Mouse (Mus musculus) limb, embryonic 15.5 days (tissue): Measurements from ENCODE around the gene 1700019N19Rik. TPM values are rescaled to one million over a fixed set of nuclear protein-coding genes. Genes with fewer than 3 reads are reported as not detected.

ENCODE experiments used
- ATAC-seq: fragments of 200-750 bp; cut with Nextera tagmentation; 2 replicates; pipeline ENCODE4 v1.8.0; 2017; ENCODE audit warnings: low read depth, moderate TSS enrichment; ENCODE audit not compliant: insufficient number of reproducible peaks, low FRiP score, low TSS enrichment
- H3K27ac ChIP-seq: fragments of 300-500 bp; sonication (generic); 2 replicates; pipeline ENCODE4 v1.5.1; 2015; ENCODE audit warnings: moderate library complexity, mild to moderate bottlenecking, inconsistent platforms
- H3K27me3 ChIP-seq: fragments of 300-500 bp; sonication (generic); 2 replicates; pipeline ENCODE4 v1.6.1; 2015; ENCODE audit warnings: inconsistent platforms
- H3K36me3 ChIP-seq: fragments of 300-500 bp; sonication (generic); 2 replicates; pipeline ENCODE4 v1.6.1; 2015; ENCODE audit warnings: inconsistent platforms
- H3K4me1 ChIP-seq: fragments of 300-500 bp; sonication (generic); 2 replicates; pipeline ENCODE4 v1.6.1; 2015; ENCODE audit warnings: inconsistent platforms
- H3K4me2 ChIP-seq: fragments of 300-500 bp; sonication (generic); 2 replicates; pipeline ENCODE4 v1.6.1; 2015; ENCODE audit warnings: mild to moderate bottlenecking, inconsistent platforms
- H3K4me3 ChIP-seq: fragments of 300-500 bp; sonication (generic); 2 replicates; pipeline ENCODE4 v1.5.1; 2015; ENCODE audit warnings: mild to moderate bottlenecking, inconsistent platforms
- H3K9ac ChIP-seq: fragments of 300-500 bp; sonication (generic); 2 replicates; pipeline ENCODE4 v1.6.1; 2015; ENCODE audit warnings: inconsistent platforms
- H3K9me3 ChIP-seq: fragments of 300-500 bp; sonication (generic); 2 replicates; pipeline ENCODE4 v1.6.1; 2016; ENCODE audit warnings: inconsistent platforms
- WGBS: fragments of 180-500 bp; shearing (Covaris S2); methylation state at CpG from one replicate; pipeline ENCODE4 v1.1.7; 2015; 5-methylcytosine and 5-hydroxymethylcytosine counted together
- polyA plus RNA-seq: library from polyadenylated mRNA; unstranded; fragments of >200 nt; fragmentation: Nextera tagmentation; extraction: Ambion mirVana; gene quantifications from 2 replicates; pipeline ENCODE4 v1.2.1, GENCODE M21; 2015

Gene 1700019N19Rik
- polyA plus RNA-seq, 1 experiment from 2014 or later = not detected

DNA sequence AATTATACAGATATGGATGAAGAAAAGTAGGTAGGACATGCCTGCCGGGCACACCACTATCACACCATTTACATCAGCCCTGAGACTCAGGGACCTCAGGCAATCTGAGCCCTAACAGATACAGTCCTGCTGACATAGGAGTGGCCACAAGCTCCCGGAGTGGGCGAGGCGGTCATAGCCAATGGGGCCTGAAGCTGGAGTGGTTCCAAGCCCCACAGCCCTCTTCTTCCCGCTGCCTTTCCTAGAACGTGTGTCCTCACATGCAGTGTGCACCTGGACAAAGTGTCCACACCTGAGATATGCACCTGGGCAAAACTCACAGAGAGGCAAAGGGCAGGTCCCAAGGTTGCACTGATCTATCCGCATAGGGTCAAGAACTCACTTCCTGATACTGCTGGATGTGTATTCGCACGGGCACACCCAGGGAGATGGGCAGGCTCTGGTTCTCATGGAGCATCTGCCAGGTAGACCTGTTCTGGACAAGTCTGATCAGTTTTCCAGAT lies 46.7 kb downstream of the 1700019N19Rik start:
- Histone ChIP-seq H3K4me1 (no peaks in the 10 kb centered on the region), H3K27ac (no peak overlapping the region), H3K36me3 (no peaks in the 10 kb centered on the region), H3K4me2 (no peak overlapping the region), H3K9me3 (no peaks in the 10 kb centered on the region), H3K9ac (no peak overlapping the region), H3K27me3 (no peaks in the 10 kb centered on the region), H3K4me3 (no peak overlapping the region)
- ATAC-seq = no peak
- WGBS = 86% methylated on average over 9 of the region's 9 CpGs

DNA sequence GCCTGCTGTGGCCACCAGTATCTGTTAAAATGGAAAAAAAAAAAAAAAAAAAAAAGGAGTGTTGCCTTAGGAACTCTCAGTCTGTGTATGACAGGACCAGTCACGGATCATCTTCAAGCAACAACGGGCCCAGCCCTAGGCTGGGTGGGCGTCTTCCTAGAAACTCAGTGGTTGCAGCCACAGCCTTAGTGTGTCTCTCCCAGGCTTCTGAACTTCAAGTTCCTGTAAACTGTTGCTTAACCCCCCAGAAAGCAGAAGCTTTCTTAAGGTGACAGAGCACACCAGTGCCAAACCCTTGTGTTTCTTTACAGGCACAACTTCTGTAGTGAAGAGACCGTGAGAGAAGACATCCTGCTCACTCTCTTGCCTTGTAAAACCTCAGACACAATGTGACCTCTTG lies 50.5 kb downstream of the 1700019N19Rik start:
- ATAC-seq = no peak
- no peaks in the 10 kb centered on the region for H3K4me1 ChIP-seq
- H3K9ac ChIP-seq = no peak overlapping the region
- 44% methylated on average over 4 of the region's 4 CpGs for WGBS
- H3K27me3 ChIP-seq = no peaks in the 10 kb centered on the region
- no peaks in the 10 kb centered on the region for H3K9me3 ChIP-seq
- no peak overlapping the region for H3K27ac ChIP-seq
- H3K4me2 ChIP-seq = no peak overlapping the region
- no peak overlapping the region for H3K4me3 ChIP-seq
- no peaks in the 10 kb centered on the region for H3K36me3 ChIP-seq

DNA sequence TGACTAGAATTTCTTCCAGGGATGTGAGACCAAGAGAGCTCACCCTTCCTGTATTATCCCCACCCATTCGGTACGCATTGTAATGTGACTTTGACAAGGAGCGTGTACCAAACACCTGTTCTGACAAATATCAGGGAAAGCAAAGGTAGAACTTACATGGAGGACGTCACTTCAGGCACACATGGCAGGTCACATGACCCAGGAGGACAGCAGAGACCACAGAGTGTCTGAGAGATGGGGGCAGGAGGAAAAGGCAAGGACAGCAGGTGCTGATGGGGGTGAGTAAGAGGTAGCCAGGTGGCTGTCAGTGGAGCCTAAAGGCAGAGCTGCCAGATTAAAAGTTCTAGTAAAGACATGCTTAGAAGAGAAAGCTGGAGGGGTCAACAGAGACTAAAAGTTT lies 51.5 kb downstream of the 1700019N19Rik start:
- Histone ChIP-seq H3K27me3 (no peaks in the 10 kb centered on the region), H3K9ac (no peak overlapping the region), H3K4me1 (no peaks in the 10 kb centered on the region), H3K4me2 (no peak overlapping the region), H3K36me3 (no peaks in the 10 kb centered on the region), H3K9me3 (no peaks in the 10 kb centered on the region), H3K4me3 (no peak overlapping the region), H3K27ac (no peak overlapping the region)
- ATAC-seq = no peak
- WGBS = 84% methylated on average over 4 of the region's 4 CpGs

DNA sequence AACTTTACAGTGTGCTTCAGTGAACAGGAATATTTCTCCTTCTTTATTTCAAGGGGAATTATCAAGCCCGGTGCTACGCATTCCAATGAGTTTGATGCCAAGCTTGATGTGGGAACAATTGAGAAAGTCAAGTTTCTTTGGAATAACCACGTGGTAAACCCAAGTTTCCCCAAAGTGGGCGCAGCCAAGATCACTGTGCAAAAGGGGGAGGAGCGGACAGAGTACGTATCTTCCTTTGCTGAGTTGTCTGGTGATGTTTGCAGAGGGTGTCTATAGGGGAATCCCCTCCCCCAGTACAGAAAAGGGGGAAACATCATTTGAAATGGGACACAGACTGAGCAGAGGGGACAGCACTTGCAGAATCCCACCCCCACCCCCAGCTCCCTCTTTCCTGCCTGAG lies 53.2 kb downstream of the 1700019N19Rik start:
- WGBS = 76% methylated on average over 6 of the region's 6 CpGs
- no peak overlapping the region for H3K9ac ChIP-seq
- no peak overlapping the region for H3K4me2 ChIP-seq
- no peak overlapping the region for H3K4me3 ChIP-seq
- H3K36me3 ChIP-seq = no peaks in the 10 kb centered on the region
- no peak overlapping the region for H3K27ac ChIP-seq
- H3K27me3 ChIP-seq = no peaks in the 10 kb centered on the region
- ATAC-seq = no peak
- no peaks in the 10 kb centered on the region for H3K4me1 ChIP-seq
- H3K9me3 ChIP-seq = no peaks in the 10 kb centered on the region

DNA sequence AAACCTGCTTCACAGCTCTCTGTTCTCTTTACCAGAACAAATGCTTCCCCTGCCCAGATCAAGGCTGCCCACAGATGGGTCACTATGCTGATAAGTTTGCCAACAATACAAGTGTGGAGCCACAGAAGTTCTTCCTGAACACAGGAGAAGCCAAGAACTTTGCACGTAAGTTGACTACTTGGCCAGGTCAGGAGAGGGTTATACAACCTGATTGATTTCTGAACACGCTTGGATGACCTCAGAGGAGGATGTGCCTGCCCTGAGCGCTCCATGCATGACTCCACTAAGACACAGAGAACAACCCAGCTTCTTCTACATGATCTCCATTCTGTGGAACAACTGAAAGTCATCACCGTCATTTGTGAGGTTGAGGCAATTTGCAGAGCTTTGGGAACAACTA lies 56.1 kb downstream of the 1700019N19Rik start:
- no peak for ATAC-seq
- WGBS = 84% methylated on average over 4 of the region's 4 CpGs

More for the DNA sequence above, 56.1 kb downstream of the 1700019N19Rik start:
- Histone ChIP-seq H3K4me3 (no peak overlapping the region), H3K9me3 (no peaks in the 10 kb centered on the region), H3K9ac (no peak overlapping the region), H3K4me1 (no peaks in the 10 kb centered on the region), H3K4me2 (no peak overlapping the region), H3K36me3 (no peaks in the 10 kb centered on the region), H3K27ac (no peak overlapping the region), H3K27me3 (no peaks in the 10 kb centered on the region)

Other genes with a start within 250 kb of the 1700019N19Rik start
- not detected in 2 replicates for gene Pnlip, start 142.0 kb downstream of the 1700019N19Rik start, polyA plus RNA-seq
- gene Pnliprp1, start 65.6 kb downstream of the 1700019N19Rik start, polyA plus RNA-seq = 0.93 and 1.6 TPM in 2 replicates
- 0.12 TPM in 1 of 2 replicates, not detected in the other for gene Pnliprp2, start 34.7 kb downstream of the 1700019N19Rik start, polyA plus RNA-seq
- 0.16 and 0.32 TPM in 2 replicates for gene Eno4, start 149.0 kb upstream of the 1700019N19Rik start, polyA plus RNA-seq
- gene Hspa12a, start 149.2 kb upstream of the 1700019N19Rik start, polyA plus RNA-seq = 3.4 and 3.5 TPM in 2 replicates